Mouse (Mus musculus): ENCODE data around the gene Usf3. TPM values are rescaled to one million over a fixed set of nuclear protein-coding genes. Genes with fewer than 3 reads are reported as not detected.

Usf3 gene
- polyA plus RNA-seq (2014; fragmentation: Nextera tagmentation; extraction: Ambion mirVana) = 5.7 and 6.6 TPM in 2 replicates

- peak; percentile 72 for ATAC-seq (ENCODE audit: low FRiP score, low TSS enrichment)
- 0% methylated on average over 30 of the region's 77 CpGs for WGBS
- no peaks in the 10 kb centered on the region for H3K27me3 ChIP-seq (ENCODE audit: control insufficient read depth, insufficient read depth, low read length)
Observed at GRCm38 (mm10) chr16:44173155-44173941, at the start of gene Usf3. Gene Usf3 (plus strand): TSS chr16:44173246.

GRCm38 (mm10) chr16:44123786-44124185 lies 49.3 kb upstream of the Usf3 start:
- WGBS = 85% methylated on average over 2 of the region's 2 CpGs
- Histone ChIP-seq H3K9me3 (ENCODE audit: control insufficient read depth, low read length) (no peaks in the 10 kb centered on the region), H3K4me2 (replicated peaks; ENCODE audit: low read depth, low read length) (no peak overlapping the region), H3K36me3 (ENCODE audit: control insufficient read depth, insufficient read depth, low read length) (no peaks in the 10 kb centered on the region), H3K4me1 (ENCODE audit: control insufficient read depth, insufficient read depth, low read length) (0 out of 2 replicates have a peak, but pooled peaks cover 4% of the 10 kb centered on the region), H3K27ac (ENCODE audit: low read depth, low read length) (no peak overlapping the region), H3K4me3 (ENCODE audit: low read length) (no peak overlapping the region), H3K27me3 (ENCODE audit: control insufficient read depth, insufficient read depth, low read length) (no peaks in the 10 kb centered on the region), H3K9ac (ENCODE audit: low read depth, low read length) (no peak overlapping the region)
- ATAC-seq (ENCODE audit: low FRiP score, low TSS enrichment) = no peak

More at GRCm38 (mm10) chr16:44173155-44173941, at the start of gene Usf3:
- H3K4me2 ChIP-seq (replicated peaks; ENCODE audit: low read depth, low read length) = peak within 1 kb of the TSS; percentile 67
- H3K36me3 ChIP-seq (ENCODE audit: control insufficient read depth, insufficient read depth, low read length) = no peaks in the 10 kb centered on the region
- peak within 1 kb of the TSS; percentile 97 for H3K9ac ChIP-seq (ENCODE audit: low read depth, low read length)
- no peaks in the 10 kb centered on the region for H3K9me3 ChIP-seq (ENCODE audit: control insufficient read depth, low read length)
- peaks cover 14% of the 10 kb centered on the region for H3K4me1 ChIP-seq (ENCODE audit: control insufficient read depth, insufficient read depth, low read length)
- H3K4me3 ChIP-seq (ENCODE audit: low read length) = peak within 1 kb of the TSS; percentile 90
- peak within 1 kb of the TSS; percentile 97 for H3K27ac ChIP-seq (ENCODE audit: low read depth, low read length)

- H3K36me3 ChIP-seq (ENCODE audit: control insufficient read depth, insufficient read depth, low read length) = no peaks in the 10 kb centered on the region
- 0 out of 2 replicates have a peak, but pooled peaks cover 4% of the 10 kb centered on the region for H3K4me1 ChIP-seq (ENCODE audit: control insufficient read depth, insufficient read depth, low read length)
- WGBS = 79% methylated on average over 1 of the region's 1 CpGs
- no peak overlapping the region for H3K4me3 ChIP-seq (ENCODE audit: low read length)
- no peak overlapping the region for H3K27ac ChIP-seq (ENCODE audit: low read depth, low read length)
- no peak overlapping the region for H3K9ac ChIP-seq (ENCODE audit: low read depth, low read length)
- no peaks in the 10 kb centered on the region for H3K27me3 ChIP-seq (ENCODE audit: control insufficient read depth, insufficient read depth, low read length)
- ATAC-seq (ENCODE audit: low FRiP score, low TSS enrichment) = no peak
- H3K4me2 ChIP-seq (replicated peaks; ENCODE audit: low read depth, low read length) = no peak overlapping the region
- H3K9me3 ChIP-seq (ENCODE audit: control insufficient read depth, low read length) = no peaks in the 10 kb centered on the region
Observed at GRCm38 (mm10) chr16:44124713-44125112, 48.3 kb upstream of the Usf3 start.

- H3K9ac ChIP-seq (ENCODE audit: low read depth, low read length) = no peak overlapping the region
- ATAC-seq (ENCODE audit: low FRiP score, low TSS enrichment) = no peak
- no peaks in the 10 kb centered on the region for H3K27me3 ChIP-seq (ENCODE audit: control insufficient read depth, insufficient read depth, low read length)
- no peaks in the 10 kb centered on the region for H3K9me3 ChIP-seq (ENCODE audit: control insufficient read depth, low read length)
- no peaks in the 10 kb centered on the region for H3K36me3 ChIP-seq (ENCODE audit: control insufficient read depth, insufficient read depth, low read length)
- no peak overlapping the region for H3K4me3 ChIP-seq (ENCODE audit: low read length)
- no peak overlapping the region for H3K27ac ChIP-seq (ENCODE audit: low read depth, low read length)
- H3K4me1 ChIP-seq (ENCODE audit: control insufficient read depth, insufficient read depth, low read length) = 0 out of 2 replicates have a peak, but pooled peaks cover 4% of the 10 kb centered on the region
- no peak overlapping the region for H3K4me2 ChIP-seq (replicated peaks; ENCODE audit: low read depth, low read length)
- WGBS = 83% methylated on average over 2 of the region's 2 CpGs
Observed at GRCm38 (mm10) chr16:44125436-44125835, 47.6 kb upstream of the Usf3 start.

- Histone ChIP-seq H3K9me3 (ENCODE audit: control insufficient read depth, low read length) (no peaks in the 10 kb centered on the region), H3K4me2 (replicated peaks; ENCODE audit: low read depth, low read length) (no peak overlapping the region), H3K27ac (ENCODE audit: low read depth, low read length) (no peak overlapping the region), H3K27me3 (ENCODE audit: control insufficient read depth, insufficient read depth, low read length) (no peaks in the 10 kb centered on the region), H3K9ac (ENCODE audit: low read depth, low read length) (no peak overlapping the region), H3K36me3 (ENCODE audit: control insufficient read depth, insufficient read depth, low read length) (no peaks in the 10 kb centered on the region), H3K4me1 (ENCODE audit: control insufficient read depth, insufficient read depth, low read length) (0 out of 2 replicates have a peak, but pooled peaks cover 4% of the 10 kb centered on the region), H3K4me3 (ENCODE audit: low read length) (no peak overlapping the region)
- no peak for ATAC-seq (ENCODE audit: low FRiP score, low TSS enrichment)
- 58% methylated on average over 4 of the region's 4 CpGs for WGBS
Observed at GRCm38 (mm10) chr16:44126437-44126836, 46.6 kb upstream of the Usf3 start.

- no peak for ATAC-seq (ENCODE audit: low FRiP score, low TSS enrichment)
- H3K36me3 ChIP-seq (ENCODE audit: control insufficient read depth, insufficient read depth, low read length) = no peaks in the 10 kb centered on the region
- 81% methylated on average over 4 of the region's 4 CpGs for WGBS
Observed at GRCm38 (mm10) chr16:44132300-44132699, 40.7 kb upstream of the Usf3 start.

GRCm38 (mm10) chr16:44133187-44133586 lies 39.9 kb upstream of the Usf3 start:
- Histone ChIP-seq H3K4me2 (replicated peaks; ENCODE audit: low read depth, low read length) (no peak overlapping the region), H3K27ac (ENCODE audit: low read depth, low read length) (no peak overlapping the region), H3K36me3 (ENCODE audit: control insufficient read depth, insufficient read depth, low read length) (no peaks in the 10 kb centered on the region), H3K4me3 (ENCODE audit: low read length) (no peak overlapping the region), H3K27me3 (ENCODE audit: control insufficient read depth, insufficient read depth, low read length) (no peaks in the 10 kb centered on the region), H3K9me3 (ENCODE audit: control insufficient read depth, low read length) (no peaks in the 10 kb centered on the region), H3K4me1 (ENCODE audit: control insufficient read depth, insufficient read depth, low read length) (peaks cover 8% of the 10 kb centered on the region), H3K9ac (ENCODE audit: low read depth, low read length) (no peak overlapping the region)
- 87% methylated on average over 3 of the region's 3 CpGs for WGBS
- no peak for ATAC-seq (ENCODE audit: low FRiP score, low TSS enrichment)

More at GRCm38 (mm10) chr16:44132300-44132699, 40.7 kb upstream of the Usf3 start:
- Histone ChIP-seq H3K27me3 (ENCODE audit: control insufficient read depth, insufficient read depth, low read length) (no peaks in the 10 kb centered on the region), H3K27ac (ENCODE audit: low read depth, low read length) (no peak overlapping the region), H3K9me3 (ENCODE audit: control insufficient read depth, low read length) (no peaks in the 10 kb centered on the region), H3K4me3 (ENCODE audit: low read length) (no peak overlapping the region), H3K9ac (ENCODE audit: low read depth, low read length) (no peak overlapping the region), H3K4me2 (replicated peaks; ENCODE audit: low read depth, low read length) (no peak overlapping the region), H3K4me1 (ENCODE audit: control insufficient read depth, insufficient read depth, low read length) (no peaks in the 10 kb centered on the region)

GRCm38 (mm10) chr16:44136511-44137021 lies 36.5 kb upstream of the Usf3 start:
- Histone ChIP-seq H3K9ac (ENCODE audit: low read depth, low read length) (no peak overlapping the region), H3K27me3 (ENCODE audit: control insufficient read depth, insufficient read depth, low read length) (no peaks in the 10 kb centered on the region), H3K4me3 (ENCODE audit: low read length) (no peak overlapping the region), H3K4me1 (ENCODE audit: control insufficient read depth, insufficient read depth, low read length) (peaks cover 11% of the 10 kb centered on the region), H3K36me3 (ENCODE audit: control insufficient read depth, insufficient read depth, low read length) (no peaks in the 10 kb centered on the region), H3K4me2 (replicated peaks; ENCODE audit: low read depth, low read length) (no peak overlapping the region), H3K9me3 (ENCODE audit: control insufficient read depth, low read length) (no peaks in the 10 kb centered on the region), H3K27ac (ENCODE audit: low read depth, low read length) (no peak overlapping the region)
- WGBS = 88% methylated on average over 6 of the region's 6 CpGs
- no peak for ATAC-seq (ENCODE audit: low FRiP score, low TSS enrichment)

GRCm38 (mm10) chr16:44138377-44138978 lies 34.6 kb upstream of the Usf3 start:
- Histone ChIP-seq H3K4me3 (ENCODE audit: low read length) (peak overlapping the region; percentile 94), H3K27me3 (ENCODE audit: control insufficient read depth, insufficient read depth, low read length) (no peaks in the 10 kb centered on the region), H3K4me1 (ENCODE audit: control insufficient read depth, insufficient read depth, low read length) (peaks cover 13% of the 10 kb centered on the region), H3K27ac (ENCODE audit: low read depth, low read length) (peak overlapping the region; percentile 99), H3K4me2 (replicated peaks; ENCODE audit: low read depth, low read length) (peak overlapping the region; percentile 80), H3K9me3 (ENCODE audit: control insufficient read depth, low read length) (no peaks in the 10 kb centered on the region), H3K9ac (ENCODE audit: low read depth, low read length) (peak overlapping the region; percentile 79), H3K36me3 (ENCODE audit: control insufficient read depth, insufficient read depth, low read length) (no peaks in the 10 kb centered on the region)
- ATAC-seq (ENCODE audit: low FRiP score, low TSS enrichment) = no peak
- WGBS = under 1% methylated on average over 24 of the region's 24 CpGs

Measured in kidney, embryonic 14.5 days (tissue).